Mouse (Mus musculus): ENCODE data around the gene Fam110a.

- TF ChIP-seq CTCF (IDR thresholded peaks at IDR 0.05; ENCODE audit: insufficient read depth, low read length): no peak
- no peak for TF ChIP-seq POLR2A (IDR thresholded peaks at IDR 0.05; ENCODE audit: borderline replicate concordance, extremely low read depth, low read depth, low read length)
Measured at GRCm38 (mm10) chr2:151997776-151998504, 17.9 kb upstream of the Fam110a start.

Measured in lung, adult 2 months (tissue).